Mouse (Mus musculus): ENCODE results near the gene Zfp981. TPM values are rescaled to one million over a fixed set of nuclear protein-coding genes. Genes with fewer than 3 reads are reported as not detected.
"Not testable (repeated sequence)": the region's sequence is repeated elsewhere in the genome, so short reads cannot be mapped to it uniquely, and the experiment has no call there.

Zfp981 gene
- total RNA-seq, 2 experiments from 2014 or later, result 0.54 to 0.97 TPM

GRCm38 (mm10) chr4:146484676-146485075, 17.2 kb upstream of the Zfp981 start:
- DNase-seq; intact Hi-C loops (cut with DNase I): not testable (repeated sequence)

- DNase-seq; intact Hi-C loops (cut with DNase I): not testable (repeated sequence)
Observed at GRCm38 (mm10) chr4:146485183-146485939, 16.5 kb upstream of the Zfp981 start.

GRCm38 (mm10) chr4:146486753-146487152, 15.1 kb upstream of the Zfp981 start:
- not testable (repeated sequence) for DNase-seq

GRCm38 (mm10) chr4:146489196-146489595, 12.6 kb upstream of the Zfp981 start:
- intact Hi-C loops (cut with DNase I); DNase-seq: not testable (repeated sequence)

More at GRCm38 (mm10) chr4:146486753-146487152, 15.1 kb upstream of the Zfp981 start:
- intact Hi-C loops (cut with DNase I), result not testable (repeated sequence)

- DNase-seq; intact Hi-C loops (cut with DNase I): not testable (repeated sequence)
Observed at GRCm38 (mm10) chr4:146491993-146492392, 9.8 kb upstream of the Zfp981 start.

GRCm38 (mm10) chr4:146492439-146492838, 9.4 kb upstream of the Zfp981 start:
- intact Hi-C loops (cut with DNase I), result no loop called here
- DNase-seq, result no peak

GRCm38 (mm10) chr4:146492851-146493250, 9.0 kb upstream of the Zfp981 start:
- no peak for DNase-seq
- intact Hi-C loops (cut with DNase I), result no loop called here

GRCm38 (mm10) chr4:146493319-146493907, 8.4 kb upstream of the Zfp981 start:
- intact Hi-C loops (cut with DNase I); DNase-seq: not testable (repeated sequence)

- DNase-seq, result no peak
- intact Hi-C loops (cut with DNase I), result no loop called here
Observed at GRCm38 (mm10) chr4:146494980-146495379, 6.8 kb upstream of the Zfp981 start.

- DNase-seq; intact Hi-C loops (cut with DNase I): not testable (repeated sequence)
Observed at GRCm38 (mm10) chr4:146497695-146498275, 4.0 kb upstream of the Zfp981 start.

- intact Hi-C loops (cut with DNase I); DNase-seq: not testable (repeated sequence)
Observed at GRCm38 (mm10) chr4:146509029-146509428, 7.2 kb downstream of the Zfp981 start.

GRCm38 (mm10) chr4:146511871-146512270, 10.0 kb downstream of the Zfp981 start:
- not testable (repeated sequence) for DNase-seq

GRCm38 (mm10) chr4:146516474-146516873, 14.6 kb downstream of the Zfp981 start:
- intact Hi-C loops (cut with DNase I), result no loop called here

More at GRCm38 (mm10) chr4:146511871-146512270, 10.0 kb downstream of the Zfp981 start:
- intact Hi-C loops (cut with DNase I), result not testable (repeated sequence)

GRCm38 (mm10) chr4:146517150-146517549, 15.3 kb downstream of the Zfp981 start:
- intact Hi-C loops (cut with DNase I); DNase-seq: not testable (repeated sequence)

More at GRCm38 (mm10) chr4:146516474-146516873, 14.6 kb downstream of the Zfp981 start:
- no peak for DNase-seq

- intact Hi-C loops (cut with DNase I), result no loop called here
Observed at GRCm38 (mm10) chr4:146520723-146521122, 18.9 kb downstream of the Zfp981 start.

GRCm38 (mm10) chr4:146534574-146534973, 32.7 kb downstream of the Zfp981 start:
- intact Hi-C loops (cut with DNase I), result no loop called here
- no peak for DNase-seq

More at GRCm38 (mm10) chr4:146520723-146521122, 18.9 kb downstream of the Zfp981 start:
- DNase-seq, result no peak

- no peak for DNase-seq
- intact Hi-C loops (cut with DNase I), result no loop called here
Observed at GRCm38 (mm10) chr4:146535883-146536282, 34.1 kb downstream of the Zfp981 start.

GRCm38 (mm10) chr4:146579905-146580873, 78.4 kb downstream of the Zfp981 start:
- intact Hi-C loops (cut with DNase I); DNase-seq: not testable (repeated sequence)

All from left cerebral cortex, postnatal 4 days (tissue).